Mouse (Mus musculus): ENCODE measurements around the gene Adamts12.

DNA sequence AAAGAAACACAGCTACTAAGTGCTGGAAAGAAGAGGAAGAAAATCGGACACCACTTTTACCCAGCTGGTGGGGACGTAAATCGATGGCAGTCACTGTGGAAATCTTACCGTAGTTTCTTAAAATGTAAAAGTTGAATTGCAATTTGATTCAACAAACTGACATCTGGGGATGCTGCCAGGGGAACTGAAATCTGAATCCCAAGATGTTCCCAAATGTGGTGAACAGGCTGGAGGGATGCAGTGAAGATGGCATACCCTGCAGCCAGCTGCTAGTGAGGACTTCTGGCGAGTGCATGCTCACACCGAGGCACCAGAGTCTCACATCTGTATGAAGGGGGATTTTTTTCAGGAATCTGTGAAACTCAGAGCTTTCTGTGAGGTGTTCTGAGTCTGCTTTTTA, 138.5 kb downstream of the Adamts12 start:
- TF ChIP-seq EP300 (IDR thresholded peaks at IDR 0.05) (no peak), CTCF (IDR thresholded peaks at IDR 0.05) (no peak)

Data from lung, postnatal 0 days (tissue).